Mouse (Mus musculus): ENCODE measurements at regions not wholly inside any gene's neighbourhood (a gene's known extent, or its start where the extent isn't known, plus 50 kb on each side); places are given as distances from the start of the nearest gene placed in this dataset.

DNA sequence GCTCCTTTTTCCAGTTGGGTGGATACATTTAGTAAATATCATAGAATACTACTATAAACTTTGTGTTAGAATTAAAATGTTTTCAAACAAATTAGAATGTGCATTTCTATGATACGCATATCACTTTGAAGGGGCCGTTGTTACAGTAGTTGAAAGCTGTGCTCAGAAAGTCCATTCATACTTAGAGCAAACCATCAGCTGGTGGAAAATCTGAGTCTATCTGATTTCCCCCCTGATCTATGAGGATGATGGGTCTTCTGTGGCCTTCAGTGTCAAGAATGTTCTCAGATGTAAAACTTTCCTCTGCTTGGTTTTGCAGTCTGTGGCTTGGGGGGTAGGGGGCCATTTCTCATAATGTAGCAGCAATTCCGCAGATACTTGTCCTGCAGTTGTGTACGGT lies 69.3 kb upstream of the Ednrb start:
- no peak for TF ChIP-seq CTCF (IDR thresholded peaks at IDR 0.05; ENCODE audit: extremely low read depth, insufficient read length, insufficient replicate concordance, low read depth, low read length)
- no peak for TF ChIP-seq POLR2A (IDR thresholded peaks at IDR 0.05; ENCODE audit: low read depth, low read length)
